Mouse (Mus musculus) hindbrain, embryonic 10.5 days (tissue): ENCODE measurements around the gene Cops9. TPM values are rescaled to one million over a fixed set of nuclear protein-coding genes. Genes with fewer than 3 reads are reported as not detected.

Source experiments
- DNase-seq: peaks from one replicate; pipeline ENCODE4 v3.0.0-alpha.2; 2017; ENCODE audit warnings: low spot score
- H3K27ac ChIP-seq: fragments of 300-500 bp; sonication (generic); 2 replicates; pipeline ENCODE4 v1.5.1; 2016; ENCODE audit warnings: mild to moderate bottlenecking, moderate library complexity
- H3K27me3 ChIP-seq: fragments of 300-500 bp; sonication (generic); 2 replicates; pipeline ENCODE4 v1.6.1; 2016; ENCODE audit warnings: mild to moderate bottlenecking; ENCODE audit not compliant: poor library complexity, insufficient read depth, severe bottlenecking
- H3K36me3 ChIP-seq: fragments of 300-500 bp; sonication (generic); 2 replicates; pipeline ENCODE4 v1.6.1; 2016; ENCODE audit warnings: mild to moderate bottlenecking, moderate library complexity
- H3K4me1 ChIP-seq: fragments of 300-500 bp; sonication (generic); replicated peaks from 2 replicates; pipeline ENCODE4 v1.6.1; 2016; ENCODE audit warnings: mild to moderate bottlenecking
- H3K4me3 ChIP-seq: fragments of 300-500 bp; sonication (generic); 2 replicates; pipeline ENCODE4 v1.5.1; 2016; ENCODE audit warnings: mild to moderate bottlenecking, moderate library complexity
- H3K9me3 ChIP-seq: fragments of 300-500 bp; sonication (generic); 2 replicates; pipeline ENCODE4 v1.6.1; 2016; ENCODE audit warnings: mild to moderate bottlenecking, moderate library complexity
- WGBS: fragments of 180-500 bp; shearing (Covaris S2); methylation state at CpG from one replicate; pipeline ENCODE4 v1.1.7; 2016; 5-methylcytosine and 5-hydroxymethylcytosine counted together
- polyA plus RNA-seq: library from polyadenylated mRNA; unstranded; fragments of >200 nt; fragmentation: Nextera tagmentation; extraction: Ambion mirVana; gene quantifications from 2 replicates; pipeline ENCODE4 v1.2.1, GENCODE M21; 2016

Cops9 gene
- polyA plus RNA-seq, 1 experiment from 2014 or later: 433 TPM

GRCm38 (mm10) chr1:92640393-92640792 lies 1.4 kb downstream of the Cops9 start:
- Histone ChIP-seq H3K27ac (no peak overlapping the region), H3K4me1 (peaks cover 31% of the 10 kb centered on the region), H3K27me3 (no peaks in the 10 kb centered on the region; the same call in 1 of the 2 replicates), H3K9me3 (no peaks in the 10 kb centered on the region), H3K4me3 (peak overlapping the region; percentile 94), H3K36me3 (peaks cover 47% of the 10 kb centered on the region)
- 89% methylated on average over 6 of the region's 6 CpGs for WGBS
- no peak for DNase-seq

GRCm38 (mm10) chr1:92638736-92639135 lies 3.0 kb downstream of the Cops9 start:
- WGBS: 94% methylated on average over 4 of the region's 4 CpGs

GRCm38 (mm10) chr1:92638181-92638580 lies 3.6 kb downstream of the Cops9 start:
- Histone ChIP-seq H3K9me3 (no peaks in the 10 kb centered on the region), H3K27ac (no peak overlapping the region), H3K36me3 (peaks cover 48% of the 10 kb centered on the region), H3K4me1 (peaks cover 38% of the 10 kb centered on the region), H3K27me3 (no peaks in the 10 kb centered on the region), H3K4me3 (no peak overlapping the region)
- 92% methylated on average over 3 of the region's 3 CpGs for WGBS
- no peak for DNase-seq

More at GRCm38 (mm10) chr1:92638736-92639135, 3.0 kb downstream of the Cops9 start:
- Histone ChIP-seq H3K27me3 (no peaks in the 10 kb centered on the region), H3K36me3 (peaks cover 48% of the 10 kb centered on the region), H3K4me1 (peaks cover 40% of the 10 kb centered on the region), H3K4me3 (no peak overlapping the region), H3K9me3 (no peaks in the 10 kb centered on the region), H3K27ac (no peak overlapping the region)
- DNase-seq: no peak

GRCm38 (mm10) chr1:92637501-92638172 lies 4.1 kb downstream of the Cops9 start:
- Histone ChIP-seq H3K4me3 (no peak overlapping the region), H3K27me3 (no peaks in the 10 kb centered on the region), H3K4me1 (peaks cover 35% of the 10 kb centered on the region), H3K36me3 (peaks cover 48% of the 10 kb centered on the region), H3K27ac (no peak overlapping the region), H3K9me3 (no peaks in the 10 kb centered on the region)
- WGBS: 94% methylated on average over 15 of the region's 15 CpGs
- DNase-seq: no peak

GRCm38 (mm10) chr1:92636676-92637075 lies 5.1 kb downstream of the Cops9 start:
- H3K4me3 ChIP-seq: no peak overlapping the region
- no peak overlapping the region for H3K27ac ChIP-seq
- H3K4me1 ChIP-seq: peaks cover 25% of the 10 kb centered on the region
- H3K36me3 ChIP-seq: peaks cover 48% of the 10 kb centered on the region
- no peaks in the 10 kb centered on the region for H3K27me3 ChIP-seq
- 94% methylated on average over 11 of the region's 11 CpGs for WGBS
- H3K9me3 ChIP-seq: no peaks in the 10 kb centered on the region
- no peak for DNase-seq

- H3K27ac ChIP-seq: 0 out of 2 replicates have a peak overlapping the region, but pooled peaks have one; percentile 50
- 87% methylated on average over 8 of the region's 8 CpGs for WGBS
- peaks cover 23% of the 10 kb centered on the region for H3K4me1 ChIP-seq
- H3K27me3 ChIP-seq: no peaks in the 10 kb centered on the region
- no peaks in the 10 kb centered on the region for H3K9me3 ChIP-seq
- DNase-seq: no peak
- H3K4me3 ChIP-seq: no peak overlapping the region
- H3K36me3 ChIP-seq: peaks cover 48% of the 10 kb centered on the region
Measured at GRCm38 (mm10) chr1:92636015-92636414, 5.8 kb downstream of the Cops9 start.

GRCm38 (mm10) chr1:92634976-92635599 lies 6.7 kb downstream of the Cops9 start:
- peak; percentile 23 for DNase-seq
- H3K4me1 ChIP-seq: peaks cover 13% of the 10 kb centered on the region
- H3K27me3 ChIP-seq: no peaks in the 10 kb centered on the region
- H3K9me3 ChIP-seq: no peaks in the 10 kb centered on the region
- H3K27ac ChIP-seq: peak overlapping the region; percentile 24
- H3K4me3 ChIP-seq: no peak overlapping the region
- peaks cover 48% of the 10 kb centered on the region for H3K36me3 ChIP-seq
- 76% methylated on average over 4 of the region's 4 CpGs for WGBS

- DNase-seq: no peak
- Histone ChIP-seq H3K9me3 (no peaks in the 10 kb centered on the region), H3K27ac (peak overlapping the region; percentile 24), H3K4me1 (peaks cover 10% of the 10 kb centered on the region), H3K27me3 (no peaks in the 10 kb centered on the region), H3K4me3 (no peak overlapping the region), H3K36me3 (peaks cover 42% of the 10 kb centered on the region)
- 62% methylated on average over 1 of the region's 1 CpGs for WGBS
Measured at GRCm38 (mm10) chr1:92634569-92634968, 7.2 kb downstream of the Cops9 start.

- DNase-seq: no peak
- 85% methylated on average over 8 of the region's 8 CpGs for WGBS
Measured at GRCm38 (mm10) chr1:92633726-92634125, 8.1 kb downstream of the Cops9 start.

GRCm38 (mm10) chr1:92632948-92633347 lies 8.8 kb downstream of the Cops9 start:
- DNase-seq: no peak
- Histone ChIP-seq H3K36me3 (peaks cover 26% of the 10 kb centered on the region), H3K27ac (no peak overlapping the region), H3K4me1 (peaks cover 10% of the 10 kb centered on the region), H3K9me3 (no peaks in the 10 kb centered on the region), H3K4me3 (no peak overlapping the region), H3K27me3 (no peaks in the 10 kb centered on the region)
- 74% methylated on average over 6 of the region's 6 CpGs for WGBS

More at GRCm38 (mm10) chr1:92633726-92634125, 8.1 kb downstream of the Cops9 start:
- H3K4me3 ChIP-seq: no peak overlapping the region
- no peaks in the 10 kb centered on the region for H3K27me3 ChIP-seq
- H3K27ac ChIP-seq: no peak overlapping the region
- H3K36me3 ChIP-seq: peaks cover 34% of the 10 kb centered on the region
- H3K9me3 ChIP-seq: no peaks in the 10 kb centered on the region
- peaks cover 10% of the 10 kb centered on the region for H3K4me1 ChIP-seq

- Histone ChIP-seq H3K4me3 (no peak overlapping the region), H3K4me1 (peaks cover 10% of the 10 kb centered on the region), H3K27me3 (no peaks in the 10 kb centered on the region), H3K9me3 (no peaks in the 10 kb centered on the region), H3K36me3 (peaks cover 19% of the 10 kb centered on the region), H3K27ac (no peak overlapping the region)
- no peak for DNase-seq
- 83% methylated on average over 5 of the region's 5 CpGs for WGBS
Measured at GRCm38 (mm10) chr1:92632196-92632595, 9.6 kb downstream of the Cops9 start.

- DNase-seq: no peak
- H3K27ac ChIP-seq: no peak overlapping the region
- WGBS: 81% methylated on average over 4 of the region's 4 CpGs
- H3K9me3 ChIP-seq: no peaks in the 10 kb centered on the region
- H3K4me1 ChIP-seq: no peaks in the 10 kb centered on the region
- no peak overlapping the region for H3K4me3 ChIP-seq
- H3K27me3 ChIP-seq: no peaks in the 10 kb centered on the region
- H3K36me3 ChIP-seq: no peaks in the 10 kb centered on the region
Measured at GRCm38 (mm10) chr1:92628227-92628626, 13.6 kb downstream of the Cops9 start.

GRCm38 (mm10) chr1:92618360-92618759 lies 23.4 kb downstream of the Cops9 start:
- H3K36me3 ChIP-seq: no peaks in the 10 kb centered on the region
- H3K27ac ChIP-seq: no peak overlapping the region
- DNase-seq: no peak
- no peaks in the 10 kb centered on the region; the same call in 1 of the 2 replicates for H3K27me3 ChIP-seq
- no peaks in the 10 kb centered on the region for H3K9me3 ChIP-seq
- no peak overlapping the region for H3K4me3 ChIP-seq
- 75% methylated on average over 4 of the region's 4 CpGs for WGBS
- no peaks in the 10 kb centered on the region for H3K4me1 ChIP-seq
